Mouse (Mus musculus): Measurements from ENCODE around the gene Mrtfa.

DNA sequence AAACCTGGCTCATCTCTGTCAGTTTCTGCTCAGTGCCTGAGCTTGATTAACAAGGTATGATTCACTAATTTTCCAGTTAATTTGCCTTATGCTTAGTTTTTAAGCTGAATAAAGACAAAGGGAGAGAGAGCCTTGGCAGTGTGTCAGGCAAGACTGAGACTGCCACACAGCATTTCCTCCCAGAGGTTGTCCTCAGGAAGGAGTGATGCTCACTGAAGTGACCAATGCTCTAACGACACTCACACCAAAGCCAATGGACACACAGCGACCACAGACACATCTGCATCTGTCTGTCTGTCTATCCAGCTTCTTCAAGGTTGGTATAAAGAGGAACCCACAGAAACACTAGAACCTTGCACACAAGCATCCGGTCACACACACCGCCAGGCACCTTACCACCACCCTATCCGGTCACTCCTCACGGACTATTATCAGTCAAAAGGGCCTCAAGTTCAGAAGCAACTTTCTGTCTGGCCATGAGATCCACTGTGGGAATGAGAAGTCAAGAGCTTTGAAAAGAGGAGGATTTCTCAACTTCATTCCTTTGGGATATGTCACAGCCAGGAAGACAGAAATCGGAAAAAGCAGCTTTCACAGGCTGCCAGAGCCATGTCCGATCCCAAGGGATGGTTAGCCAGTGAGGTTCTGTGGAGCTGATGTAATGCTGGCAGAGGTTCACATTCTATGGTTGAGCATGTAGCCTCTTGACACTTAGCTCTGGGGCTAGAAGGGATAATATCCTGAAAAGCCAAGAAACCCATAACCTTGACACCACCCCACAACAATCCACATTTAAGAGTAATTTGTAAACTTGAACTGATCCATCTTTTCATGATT lies 103.7 kb downstream of the Mrtfa start:
- TF ChIP-seq POLR2A (IDR thresholded peaks at IDR 0.05; ENCODE audit: low read depth, low read length): no peak
- TF ChIP-seq CTCF (IDR thresholded peaks at IDR 0.05; ENCODE audit: borderline replicate concordance, insufficient read depth, low read length): no peak

All from embryonic fibroblast, embryonic 13.5 days (primary cell).